Comparison of ENCODE assay signal across 9 mouse cellular contexts in the genomic region with DNA sequence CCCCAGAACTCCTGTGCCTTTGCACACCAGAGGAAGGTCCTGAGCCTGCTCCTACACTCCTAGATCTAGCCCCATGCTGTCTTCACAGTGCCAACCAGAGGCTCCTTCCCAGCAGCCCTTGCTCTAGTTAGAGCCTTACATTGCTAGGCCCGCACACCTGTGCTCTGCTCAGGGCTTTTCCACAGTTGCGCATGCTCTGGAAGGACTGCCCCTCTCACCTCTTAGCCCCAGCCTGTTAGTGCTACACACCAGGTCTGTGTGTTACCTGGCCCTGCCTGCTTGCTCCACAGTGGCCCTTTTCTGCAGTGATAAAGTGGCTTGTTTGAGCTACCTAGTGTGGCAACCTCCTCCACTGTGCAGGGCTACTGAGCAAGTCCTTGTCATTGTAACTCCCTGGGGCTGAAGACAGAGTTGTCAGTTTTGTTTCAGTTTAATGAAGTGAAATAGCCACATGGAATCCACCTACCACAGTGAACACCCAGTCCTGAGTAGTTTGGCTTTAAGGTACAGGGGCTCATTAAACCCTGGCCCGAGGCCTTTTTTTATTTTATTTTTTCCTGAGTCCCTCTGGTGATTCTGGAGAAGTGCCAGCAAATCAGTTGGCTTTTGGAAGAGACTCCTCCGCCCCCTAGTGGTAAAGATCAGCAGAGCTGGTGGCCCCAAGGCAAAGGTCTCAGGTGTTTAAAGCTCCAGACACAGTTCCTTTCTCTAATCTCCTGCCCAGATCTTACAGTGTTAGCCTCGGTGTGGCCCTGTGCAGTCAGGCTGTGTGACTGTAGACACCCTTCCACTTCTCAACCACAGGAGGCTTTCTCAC. TPM values are rescaled to one million over a fixed set of nuclear protein-coding genes. Genes with fewer than 3 reads are reported as not detected.
DNase-seq lines count a peak whose midpoint lies in the region; ATAC-seq lines count a peak whose summit lies in the region.
"Had no signal": no experiment of that assay in that cellular context is flagged by ENCODE, and none has a peak within 500 bp of the region (broad histone marks: within the 10 kb centered on the region; RNA-seq: fewer than 3 reads in every experiment).

No protein-coding gene starts in this region.

- no peak overlapping the region for H3K9ac ChIP-seq in forebrain, embryonic 12.5 days
- 0 out of 2 replicates have a peak overlapping the region, but pooled peaks have one; percentile 24 for H3K9ac ChIP-seq in hindbrain, embryonic 13.5 days

- 0 out of 2 replicates have a peak, but pooled peaks cover 3% of the 10 kb centered on the region for H3K9me3 ChIP-seq in forebrain, embryonic 12.5 days
- H3K9me3 ChIP-seq in hindbrain, embryonic 13.5 days = no peaks in the 10 kb centered on the region

- H3K36me3 ChIP-seq in forebrain, embryonic 12.5 days (replicated peaks) = peaks cover 56% of the 10 kb centered on the region
- H3K36me3 ChIP-seq in hindbrain, embryonic 13.5 days = peaks cover 70% of the 10 kb centered on the region

- H3K27ac ChIP-seq in forebrain, embryonic 12.5 days = peak overlapping the region; percentile 65
- no peak overlapping the region for H3K27ac ChIP-seq in hindbrain, embryonic 13.5 days
- H3K27ac ChIP-seq: macrophage had no signal

- DNase-seq in NIH3T3 (ENCODE audit: low read depth) = peak; percentile 94
- DNase-seq in c-Kit-positive CD71-positive TER-119-negative erythroid progenitor cells, embryonic 14.5 days (ENCODE audit: low read depth) = peak; percentile 72
- DNase-seq in layer of hippocampus, postnatal 10 days (ENCODE audit: low spot score in 2 of 2) = peak; percentile 61 to 73
- peak; percentile 79 for DNase-seq in lung, postnatal 14 days
- peak; percentile 64 for DNase-seq in right cerebral cortex, adult 2 months (ENCODE audit: low spot score in 2 of 2)
- peak; percentile 60 to 77 for DNase-seq in urinary bladder, postnatal 4 days (ENCODE audit: low spot score in 2 of 2)

- H3K4me2 ChIP-seq in forebrain, embryonic 12.5 days = no peak overlapping the region
- H3K4me2 ChIP-seq in hindbrain, embryonic 13.5 days = no peak overlapping the region

- H3K4me3 ChIP-seq in forebrain, embryonic 12.5 days (replicated peaks) = no peak overlapping the region
- no peak overlapping the region for H3K4me3 ChIP-seq in hindbrain, embryonic 13.5 days

- H3K27me3 ChIP-seq in forebrain, embryonic 12.5 days = no peaks in the 10 kb centered on the region
- H3K27me3 ChIP-seq in hindbrain, embryonic 13.5 days = no peaks in the 10 kb centered on the region

- ATAC-seq in forebrain, embryonic 12.5 days (ENCODE audit: low FRiP score) = no peak; the same call in 1 of the 2 replicates
- ATAC-seq in hindbrain, embryonic 13.5 days (ENCODE audit: low FRiP score) = 0 out of 2 replicates have a peak, but pooled peaks have one; percentile 18

- H3K4me1 ChIP-seq in forebrain, embryonic 12.5 days = peaks cover 7% of the 10 kb centered on the region; the same call in 1 of the 2 replicates
- H3K4me1 ChIP-seq in hindbrain, embryonic 13.5 days (replicated peaks) = peaks cover 15% of the 10 kb centered on the region

- WGBS in forebrain, embryonic 12.5 days = 49% methylated on average over 5 of the region's 5 CpGs
- 47% methylated on average over 5 of the region's 5 CpGs for WGBS in hindbrain, embryonic 13.5 days

RNA-seq across cellular contexts. Expression of a gene that starts 7.3 kb away (rescaled TPM):
- 25.6 and 29.1 TPM in 2 replicates for polyA plus RNA-seq in forebrain, embryonic 12.5 days (2016; fragmentation: Nextera tagmentation; extraction: Ambion mirVana)
- polyA plus RNA-seq in hindbrain, embryonic 13.5 days (2015; fragmentation: Nextera tagmentation; extraction: Ambion mirVana) = 31.3 and 35.9 TPM in 2 replicates
- total RNA-seq in layer of hippocampus, postnatal 10 days (2021) = 10 to 100 TPM; 33.5 to 34.3 TPM

RNA-seq across cellular contexts. Expression of a gene that starts 36.7 kb away (rescaled TPM):
- polyA plus RNA-seq in forebrain, embryonic 12.5 days (2016; fragmentation: Nextera tagmentation; extraction: Ambion mirVana) = 1.1 and 1.4 TPM in 2 replicates
- polyA plus RNA-seq in hindbrain, embryonic 13.5 days (2015; fragmentation: Nextera tagmentation; extraction: Ambion mirVana) = 1.2 and 1.5 TPM in 2 replicates
- under 1 TPM; 0.33 to 0.46 TPM for total RNA-seq in layer of hippocampus, postnatal 10 days (2021)

RNA-seq across cellular contexts. Expression of a gene that starts 45.4 kb away (rescaled TPM):
- polyA plus RNA-seq in forebrain, embryonic 12.5 days (2016; fragmentation: Nextera tagmentation; extraction: Ambion mirVana) = not detected in 2 replicates
- polyA plus RNA-seq in hindbrain, embryonic 13.5 days (2015; fragmentation: Nextera tagmentation; extraction: Ambion mirVana) = not detected in 2 replicates
- not detected for total RNA-seq in layer of hippocampus, postnatal 10 days (2021)
- polyA plus RNA-seq: macrophage had no signal

RNA-seq across cellular contexts. Expression of a gene that starts 55.5 kb away (rescaled TPM):
- polyA plus RNA-seq in forebrain, embryonic 12.5 days (2016; fragmentation: Nextera tagmentation; extraction: Ambion mirVana) = 1.0 and 1.2 TPM in 2 replicates
- 1.2 and 1.6 TPM in 2 replicates for polyA plus RNA-seq in hindbrain, embryonic 13.5 days (2015; fragmentation: Nextera tagmentation; extraction: Ambion mirVana)
- total RNA-seq in layer of hippocampus, postnatal 10 days (2021) = 1 to 10 TPM; 1.3 to 2.3 TPM

RNA-seq across cellular contexts. Expression of a gene that starts 57.7 kb away (rescaled TPM):
- not detected in 2 replicates for polyA plus RNA-seq in forebrain, embryonic 12.5 days (2016; fragmentation: Nextera tagmentation; extraction: Ambion mirVana)
- polyA plus RNA-seq in hindbrain, embryonic 13.5 days (2015; fragmentation: Nextera tagmentation; extraction: Ambion mirVana) = not detected in 2 replicates
- not detected for total RNA-seq in layer of hippocampus, postnatal 10 days (2021)
- polyA plus RNA-seq: macrophage had no signal
